Mouse (Mus musculus): ENCODE measurements around the gene Slc29a1. TPM values are rescaled to one million over a fixed set of nuclear protein-coding genes. Genes with fewer than 3 reads are reported as not detected.
A peak's percentile ranks its signal among the peaks of the same experiment; 100 is the strongest.

Slc29a1 gene
- polyA plus RNA-seq, 1 experiment from 2014 or later, result 84.7 TPM

GRCm38 (mm10) chr17:45586449-45586837 is 13.0 kb downstream of the Slc29a1 start:
- H3K36me3 ChIP-seq (ENCODE audit: control insufficient read depth, insufficient read depth, low read length), result peaks cover 42% of the 10 kb centered on the region
- no peak overlapping the region for H3K9ac ChIP-seq (ENCODE audit: low read length)
- 94% methylated on average over 3 of the region's 3 CpGs for WGBS
- no peaks in the 10 kb centered on the region for H3K9me3 ChIP-seq (ENCODE audit: control insufficient read depth, low read length)
- H3K4me3 ChIP-seq (ENCODE audit: control insufficient read depth in 1 of 2, insufficient read depth in 1 of 2, low read depth in 1 of 2, low read length in 2 of 2), result no peak overlapping the region
- no peak overlapping the region for H3K4me2 ChIP-seq (ENCODE audit: low read length)
- ATAC-seq (ENCODE audit: insufficient number of reproducible peaks, insufficient read depth, low FRiP score, low read depth), result no peak
- H3K27ac ChIP-seq (replicated peaks in 1 of 2; ENCODE audit: control insufficient read depth in 1 of 2, insufficient read depth in 1 of 2, low read depth in 2 of 2, low read length in 2 of 2), result peak overlapping the region in 1 of 2 experiments; percentile 90; a peak in 1 of 4 replicates
- no peaks in the 10 kb centered on the region for H3K27me3 ChIP-seq (ENCODE audit: control insufficient read depth, insufficient read depth, low read length)
- H3K4me1 ChIP-seq (ENCODE audit: control insufficient read depth in 2 of 2, insufficient read depth in 2 of 2, low read length in 2 of 2), result peaks cover 24 to 34% of the 10 kb centered on the region in 2 experiments

DNA sequence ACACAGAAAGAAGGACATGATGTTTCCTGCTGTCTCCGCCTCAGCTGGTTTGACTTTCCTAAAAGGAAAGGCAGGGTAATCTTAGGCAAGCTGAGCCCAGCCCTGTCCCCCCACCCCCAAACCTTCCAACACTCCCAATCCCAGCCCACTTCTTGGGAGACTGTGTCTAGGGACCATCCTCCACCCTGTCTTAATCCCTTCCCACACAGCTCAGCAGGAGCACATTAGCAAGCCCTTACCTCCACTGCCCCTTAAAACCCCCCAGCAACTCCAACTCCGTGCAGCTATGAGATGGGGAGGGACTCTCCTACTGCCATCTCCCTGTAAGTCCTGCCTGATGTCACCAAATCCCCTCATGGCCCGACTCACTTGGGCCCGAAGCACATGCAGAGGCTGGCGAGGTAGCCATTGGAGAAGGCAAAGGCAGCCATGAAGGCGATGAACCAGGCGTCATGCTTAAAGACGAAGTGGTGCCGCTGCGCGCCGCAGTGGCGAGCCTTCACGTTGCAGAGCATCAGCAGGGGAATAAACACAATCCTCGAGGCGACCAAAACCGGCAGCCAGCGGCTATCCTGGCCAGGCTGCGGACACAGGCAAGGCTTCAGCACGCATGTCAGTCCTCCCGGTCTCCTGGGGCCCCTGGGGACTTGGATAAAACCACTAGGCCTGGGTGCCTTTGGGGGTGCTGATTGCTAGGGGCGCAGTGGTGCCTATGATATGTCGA is 13.5 kb downstream of the Slc29a1 start:
- no peaks in the 10 kb centered on the region for H3K27me3 ChIP-seq (ENCODE audit: control insufficient read depth, insufficient read depth, low read length)
- ATAC-seq (ENCODE audit: insufficient number of reproducible peaks, insufficient read depth, low FRiP score, low read depth), result no peak
- no peak overlapping the region for H3K4me3 ChIP-seq (ENCODE audit: control insufficient read depth in 1 of 2, insufficient read depth in 1 of 2, low read depth in 1 of 2, low read length in 2 of 2)
- peak overlapping the region; percentile 90 to 97 for H3K27ac ChIP-seq (replicated peaks in 1 of 2; ENCODE audit: control insufficient read depth in 1 of 2, insufficient read depth in 1 of 2, low read depth in 2 of 2, low read length in 2 of 2)
- peaks cover 22 to 39% of the 10 kb centered on the region in 2 experiments for H3K4me1 ChIP-seq (ENCODE audit: control insufficient read depth in 2 of 2, insufficient read depth in 2 of 2, low read length in 2 of 2)
- no peak overlapping the region; the same call in 1 of the 2 replicates for H3K4me2 ChIP-seq (ENCODE audit: low read length)
- WGBS, result 63% methylated on average over 23 of the region's 23 CpGs
- peak overlapping the region; percentile 32; the same call in 1 of the 2 replicates for H3K9ac ChIP-seq (ENCODE audit: low read length)
- H3K9me3 ChIP-seq (ENCODE audit: control insufficient read depth, low read length), result no peaks in the 10 kb centered on the region
- H3K36me3 ChIP-seq (ENCODE audit: control insufficient read depth, insufficient read depth, low read length), result peaks cover 42% of the 10 kb centered on the region

- peak; percentile 83 for ATAC-seq (ENCODE audit: insufficient number of reproducible peaks, insufficient read depth, low FRiP score, low read depth)
- Histone ChIP-seq H3K27ac (replicated peaks in 1 of 2; ENCODE audit: control insufficient read depth in 1 of 2, insufficient read depth in 1 of 2, low read depth in 2 of 2, low read length in 2 of 2) (peak overlapping the region; percentile 90 to 97), H3K27me3 (ENCODE audit: control insufficient read depth, insufficient read depth, low read length) (no peaks in the 10 kb centered on the region), H3K36me3 (ENCODE audit: control insufficient read depth, insufficient read depth, low read length) (peaks cover 39% of the 10 kb centered on the region), H3K9me3 (ENCODE audit: control insufficient read depth, low read length) (no peaks in the 10 kb centered on the region), H3K4me1 (ENCODE audit: control insufficient read depth in 2 of 2, insufficient read depth in 2 of 2, low read length in 2 of 2) (peaks cover 22 to 40% of the 10 kb centered on the region in 2 experiments), H3K9ac (ENCODE audit: low read length) (peak overlapping the region; percentile 59), H3K4me3 (ENCODE audit: control insufficient read depth in 1 of 2, insufficient read depth in 1 of 2, low read depth in 1 of 2, low read length in 2 of 2) (peak overlapping the region in 1 of 2 experiments; percentile 10; a peak in 1 of 4 replicates), H3K4me2 (ENCODE audit: low read length) (peak overlapping the region; percentile 44)
- WGBS, result 5% methylated on average over 14 of the region's 14 CpGs
These were observed 14.3 kb downstream of the Slc29a1 start for GRCm38 (mm10) chr17:45584939-45585678.

- Histone ChIP-seq H3K27me3 (ENCODE audit: control insufficient read depth, insufficient read depth, low read length) (no peaks in the 10 kb centered on the region), H3K4me3 (ENCODE audit: control insufficient read depth in 1 of 2, insufficient read depth in 1 of 2, low read depth in 1 of 2, low read length in 2 of 2) (peak overlapping the region in 1 of 2 experiments; percentile 10; a peak in 1 of 4 replicates), H3K9ac (ENCODE audit: low read length) (peak overlapping the region; percentile 59), H3K4me1 (ENCODE audit: control insufficient read depth in 2 of 2, insufficient read depth in 2 of 2, low read length in 2 of 2) (peaks cover 22 to 40% of the 10 kb centered on the region in 2 experiments), H3K27ac (replicated peaks in 1 of 2; ENCODE audit: control insufficient read depth in 1 of 2, insufficient read depth in 1 of 2, low read depth in 2 of 2, low read length in 2 of 2) (peak overlapping the region; percentile 90 to 97), H3K9me3 (ENCODE audit: control insufficient read depth, low read length) (no peaks in the 10 kb centered on the region), H3K36me3 (ENCODE audit: control insufficient read depth, insufficient read depth, low read length) (peaks cover 31% of the 10 kb centered on the region), H3K4me2 (ENCODE audit: low read length) (peak overlapping the region; percentile 44)
- 30% methylated on average over 12 of the region's 12 CpGs for WGBS
- peak; percentile 72 for ATAC-seq (ENCODE audit: insufficient number of reproducible peaks, insufficient read depth, low FRiP score, low read depth)
These were observed 15.1 kb downstream of the Slc29a1 start for GRCm38 (mm10) chr17:45584096-45584896.

GRCm38 (mm10) chr17:45582715-45583355 is 16.6 kb downstream of the Slc29a1 start:
- H3K27ac ChIP-seq (replicated peaks in 1 of 2; ENCODE audit: control insufficient read depth in 1 of 2, insufficient read depth in 1 of 2, low read depth in 2 of 2, low read length in 2 of 2), result peak overlapping the region; percentile 12 to 90; a peak in 2 of 4 replicates
- WGBS, result 68% methylated on average over 6 of the region's 6 CpGs

DNA sequence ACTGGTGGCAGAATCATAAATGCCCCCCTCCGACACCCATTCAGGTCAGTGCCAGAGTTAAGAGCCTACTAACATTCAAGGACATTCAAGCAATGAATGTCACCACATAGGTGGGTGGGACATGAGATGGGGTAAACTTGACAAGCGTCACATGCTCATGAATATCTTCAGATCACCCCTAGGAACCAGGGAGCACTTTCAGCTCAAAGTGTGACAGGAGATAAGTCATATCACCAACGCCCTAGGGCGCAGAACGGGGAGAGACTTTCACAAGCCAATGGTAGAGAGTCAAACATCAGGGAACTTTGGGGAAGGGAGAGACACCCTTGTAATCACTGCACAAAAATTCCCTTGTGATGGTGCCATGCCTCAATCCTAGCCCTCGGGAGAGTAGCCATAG is 17.2 kb downstream of the Slc29a1 start:
- Histone ChIP-seq H3K4me3 (ENCODE audit: control insufficient read depth in 1 of 2, insufficient read depth in 1 of 2, low read depth in 1 of 2, low read length in 2 of 2) (no peak overlapping the region), H3K36me3 (ENCODE audit: control insufficient read depth, insufficient read depth, low read length) (peaks cover 11% of the 10 kb centered on the region), H3K9me3 (ENCODE audit: control insufficient read depth, low read length) (no peaks in the 10 kb centered on the region), H3K9ac (ENCODE audit: low read length) (no peak overlapping the region), H3K27me3 (ENCODE audit: control insufficient read depth, insufficient read depth, low read length) (no peaks in the 10 kb centered on the region), H3K27ac (replicated peaks in 1 of 2; ENCODE audit: control insufficient read depth in 1 of 2, insufficient read depth in 1 of 2, low read depth in 2 of 2, low read length in 2 of 2) (no peak overlapping the region), H3K4me1 (ENCODE audit: control insufficient read depth in 2 of 2, insufficient read depth in 2 of 2, low read length in 2 of 2) (peaks cover 29 to 49% of the 10 kb centered on the region in 2 experiments), H3K4me2 (ENCODE audit: low read length) (no peak overlapping the region)
- no peak for ATAC-seq (ENCODE audit: insufficient number of reproducible peaks, insufficient read depth, low FRiP score, low read depth)
- 70% methylated on average over 6 of the region's 6 CpGs for WGBS

More at GRCm38 (mm10) chr17:45582715-45583355, 16.6 kb downstream of the Slc29a1 start:
- H3K4me2 ChIP-seq (ENCODE audit: low read length), result no peak overlapping the region
- H3K9me3 ChIP-seq (ENCODE audit: control insufficient read depth, low read length), result no peaks in the 10 kb centered on the region
- H3K4me1 ChIP-seq (ENCODE audit: control insufficient read depth in 2 of 2, insufficient read depth in 2 of 2, low read length in 2 of 2), result peaks cover 29 to 48% of the 10 kb centered on the region in 2 experiments
- no peaks in the 10 kb centered on the region for H3K27me3 ChIP-seq (ENCODE audit: control insufficient read depth, insufficient read depth, low read length)
- no peak overlapping the region for H3K9ac ChIP-seq (ENCODE audit: low read length)
- no peak for ATAC-seq (ENCODE audit: insufficient number of reproducible peaks, insufficient read depth, low FRiP score, low read depth)
- no peak overlapping the region for H3K4me3 ChIP-seq (ENCODE audit: control insufficient read depth in 1 of 2, insufficient read depth in 1 of 2, low read depth in 1 of 2, low read length in 2 of 2)
- H3K36me3 ChIP-seq (ENCODE audit: control insufficient read depth, insufficient read depth, low read length), result peaks cover 18% of the 10 kb centered on the region

- Histone ChIP-seq H3K27ac (replicated peaks in 1 of 2; ENCODE audit: control insufficient read depth in 1 of 2, insufficient read depth in 1 of 2, low read depth in 2 of 2, low read length in 2 of 2) (peak overlapping the region; percentile 30 to 65; a peak in 3 of 4 replicates), H3K9ac (ENCODE audit: low read length) (no peak overlapping the region), H3K4me2 (ENCODE audit: low read length) (no peak overlapping the region), H3K4me1 (ENCODE audit: control insufficient read depth in 2 of 2, insufficient read depth in 2 of 2, low read length in 2 of 2) (peaks cover 29 to 49% of the 10 kb centered on the region in 2 experiments), H3K9me3 (ENCODE audit: control insufficient read depth, low read length) (no peaks in the 10 kb centered on the region), H3K4me3 (ENCODE audit: control insufficient read depth in 1 of 2, insufficient read depth in 1 of 2, low read depth in 1 of 2, low read length in 2 of 2) (no peak overlapping the region), H3K36me3 (ENCODE audit: control insufficient read depth, insufficient read depth, low read length) (peaks cover 5% of the 10 kb centered on the region), H3K27me3 (ENCODE audit: control insufficient read depth, insufficient read depth, low read length) (no peaks in the 10 kb centered on the region)
- no peak for ATAC-seq (ENCODE audit: insufficient number of reproducible peaks, insufficient read depth, low FRiP score, low read depth)
- 7% methylated on average over 2 of the region's 2 CpGs for WGBS
These were observed 17.8 kb downstream of the Slc29a1 start for GRCm38 (mm10) chr17:45581567-45581983.
